Mouse (Mus musculus) thymus, postnatal 0 days (tissue): Measurements from ENCODE around the gene Rbm20. TPM values are rescaled to one million over a fixed set of nuclear protein-coding genes. Genes with fewer than 3 reads are reported as not detected.

Experiments
- DNase-seq: peaks from one replicate; pipeline ENCODE4 v3.0.0-alpha.2; 2015; ENCODE audit warnings: low spot score
- polyA plus RNA-seq: library from polyadenylated mRNA; unstranded; fragments of >200 nt; fragmentation: Nextera tagmentation; extraction: Ambion mirVana; gene quantifications from 2 replicates; pipeline ENCODE4 v1.2.1, GENCODE M21; 2015

Gene Rbm20
- polyA plus RNA-seq, 1 experiment from 2014 or later = 1.8 TPM

DNA sequence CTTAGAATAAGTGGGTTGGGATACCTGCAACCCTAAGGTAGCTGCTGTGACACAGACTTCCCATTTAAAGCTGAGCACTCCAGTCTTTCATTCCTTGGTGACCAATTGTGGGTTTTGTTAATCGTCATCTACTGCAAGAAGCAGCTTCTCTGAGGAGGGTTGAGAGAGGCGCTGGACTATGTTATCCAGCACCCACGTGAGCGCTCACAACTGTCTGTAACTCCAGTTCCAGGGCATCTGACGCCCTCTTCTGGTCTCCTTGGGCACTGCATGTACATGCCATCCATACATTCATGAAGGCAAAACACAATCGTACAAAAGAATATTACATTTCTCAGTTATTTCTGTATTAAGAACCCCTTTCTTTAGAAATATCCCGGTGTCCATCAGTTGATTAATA is 75.9 kb downstream of the Rbm20 start:
- no peak for DNase-seq

DNA sequence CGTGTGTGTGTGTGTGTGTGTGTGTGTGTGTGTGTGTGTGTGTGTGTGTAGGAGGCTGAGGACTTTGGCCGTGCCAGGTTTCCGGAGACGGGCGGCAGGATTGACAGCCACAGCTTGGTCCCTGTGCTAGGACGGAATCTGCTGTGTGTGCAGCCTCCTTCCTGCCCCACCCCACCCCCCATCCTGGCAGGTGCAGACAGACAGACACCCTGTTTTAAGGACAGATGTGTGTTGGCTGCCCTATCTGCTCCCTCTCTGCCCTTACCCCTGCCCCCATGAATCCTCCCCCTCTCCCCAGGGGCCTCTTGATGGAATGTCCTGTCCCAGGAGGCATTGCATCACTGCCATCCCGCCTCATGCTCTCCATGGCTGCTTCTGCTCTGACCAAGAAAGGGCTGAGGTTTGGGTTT is 77.3 kb downstream of the Rbm20 start:
- DNase-seq = no peak

DNA sequence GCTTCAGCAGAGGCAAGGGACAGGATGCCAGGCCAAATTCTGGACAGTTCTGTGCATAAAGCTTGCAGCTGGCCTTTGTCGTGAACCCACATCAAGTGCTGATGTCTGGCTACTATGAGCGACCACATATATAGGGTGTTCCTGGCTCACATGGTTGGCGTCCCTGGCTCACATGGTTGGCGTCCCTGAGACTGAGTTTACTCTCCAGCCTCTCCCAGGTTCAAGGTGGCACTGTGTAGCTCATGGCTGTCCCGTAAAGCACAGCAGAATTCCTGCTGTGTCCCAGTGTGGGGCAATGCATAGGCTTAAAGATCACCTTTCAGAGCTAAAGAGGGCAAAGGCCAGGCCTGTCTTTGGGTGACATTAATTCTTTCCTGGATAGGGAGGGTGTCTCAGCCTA is 78.2 kb downstream of the Rbm20 start:
- DNase-seq = no peak

DNA sequence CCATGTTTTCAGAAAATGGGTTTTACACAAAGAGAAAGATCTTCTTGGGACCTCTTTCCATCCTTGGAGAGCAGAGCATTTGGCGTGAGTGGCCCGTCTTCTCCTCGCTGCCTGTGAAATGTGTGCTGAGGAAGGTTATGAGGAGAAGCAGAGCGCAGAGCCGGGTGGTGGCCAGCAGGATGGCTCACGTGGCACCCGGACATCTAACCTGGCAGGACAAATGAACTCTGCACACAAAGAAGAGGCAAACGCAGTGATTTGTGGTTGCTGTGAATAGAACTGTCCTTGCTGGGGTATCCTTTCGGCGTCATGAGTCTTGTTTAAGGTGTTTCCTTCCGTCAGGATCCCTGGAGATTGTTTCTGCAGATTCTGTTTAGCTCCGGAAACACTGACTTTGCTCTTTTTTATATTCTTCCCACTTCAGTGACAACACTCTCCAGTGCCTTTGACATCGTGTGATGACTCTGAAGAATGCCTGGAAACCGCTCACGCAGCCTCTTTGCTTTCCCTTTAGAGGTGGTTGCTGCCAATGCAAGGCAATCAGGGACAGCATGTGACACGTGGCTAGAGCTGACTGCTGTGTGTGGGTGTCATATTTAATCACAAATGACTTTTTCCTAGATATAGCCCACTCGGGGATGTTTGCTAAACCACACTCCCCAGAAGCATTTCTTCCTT is 80.5 kb downstream of the Rbm20 start:
- no peak for DNase-seq

DNA sequence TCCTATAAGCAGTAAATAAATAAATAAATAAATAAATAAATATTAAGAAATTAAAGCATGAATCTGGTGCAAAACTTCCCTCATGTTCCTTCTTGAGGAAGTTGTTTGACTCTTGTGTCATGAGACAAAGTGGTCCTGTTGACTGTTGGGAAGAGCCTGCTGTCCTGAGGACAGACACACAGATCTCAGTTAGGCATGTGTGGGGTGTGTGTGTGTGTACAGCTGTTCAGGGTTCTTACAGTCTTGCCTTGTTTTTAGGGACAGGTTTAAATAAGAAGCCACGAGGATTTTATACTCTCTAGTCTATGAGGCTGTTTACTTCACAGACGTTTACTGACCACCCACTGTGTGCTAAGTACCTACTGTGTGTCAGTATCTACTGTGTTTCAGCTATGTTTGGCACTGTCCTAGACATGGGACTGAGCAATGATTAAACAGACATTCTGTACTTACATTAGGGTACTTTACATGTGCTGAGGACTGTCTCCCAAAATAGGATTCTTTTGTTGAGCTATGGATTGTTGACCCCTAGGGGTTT is 81.8 kb downstream of the Rbm20 start:
- DNase-seq = no peak

DNA sequence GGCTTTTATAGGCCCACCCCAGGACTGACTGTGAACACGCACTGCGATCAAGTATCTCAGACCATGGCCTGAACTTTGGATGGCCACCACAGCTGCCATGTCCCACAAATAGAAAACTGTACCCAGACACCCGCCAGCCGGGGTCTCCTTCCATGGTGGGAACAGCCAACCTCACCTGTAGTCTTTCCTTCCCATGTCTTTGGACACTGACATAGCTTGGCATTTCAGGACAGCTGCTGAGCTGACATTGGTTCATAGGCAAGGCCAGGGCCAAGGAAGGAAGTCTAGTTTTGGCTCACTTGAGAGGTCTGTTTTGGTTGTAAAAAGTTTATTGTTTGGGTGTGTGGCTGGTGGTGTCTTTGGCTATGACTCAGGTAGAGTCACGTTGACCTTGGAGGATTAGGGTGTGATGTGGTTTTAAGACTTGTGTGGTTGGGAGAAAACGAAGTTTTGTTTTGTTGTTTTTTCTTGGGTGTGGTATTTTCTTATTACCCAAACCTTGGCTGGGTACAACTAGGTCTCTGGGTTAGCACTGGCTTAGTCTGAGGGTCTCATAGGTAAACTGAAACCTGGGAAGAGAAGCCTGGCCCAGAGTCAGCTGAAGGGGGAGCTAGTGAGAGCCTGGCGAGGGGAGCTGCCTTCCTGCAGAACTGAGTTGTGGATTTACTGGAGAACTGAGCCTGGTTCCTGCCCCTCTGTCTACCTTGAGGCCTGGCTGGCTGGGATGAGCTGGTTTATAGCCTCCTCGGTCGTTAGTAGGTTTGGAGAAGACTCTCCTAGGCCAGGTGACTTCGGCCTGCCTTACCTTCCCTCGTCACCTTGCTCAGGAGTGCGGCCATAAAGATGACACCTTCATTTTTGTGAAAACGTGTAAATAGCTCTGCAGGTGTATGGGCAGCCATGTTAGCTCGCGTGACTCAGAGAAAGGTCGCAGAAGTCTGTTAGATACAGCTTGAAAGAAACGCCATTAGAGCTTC is 83.3 kb downstream of the Rbm20 start:
- DNase-seq = no peak

DNA sequence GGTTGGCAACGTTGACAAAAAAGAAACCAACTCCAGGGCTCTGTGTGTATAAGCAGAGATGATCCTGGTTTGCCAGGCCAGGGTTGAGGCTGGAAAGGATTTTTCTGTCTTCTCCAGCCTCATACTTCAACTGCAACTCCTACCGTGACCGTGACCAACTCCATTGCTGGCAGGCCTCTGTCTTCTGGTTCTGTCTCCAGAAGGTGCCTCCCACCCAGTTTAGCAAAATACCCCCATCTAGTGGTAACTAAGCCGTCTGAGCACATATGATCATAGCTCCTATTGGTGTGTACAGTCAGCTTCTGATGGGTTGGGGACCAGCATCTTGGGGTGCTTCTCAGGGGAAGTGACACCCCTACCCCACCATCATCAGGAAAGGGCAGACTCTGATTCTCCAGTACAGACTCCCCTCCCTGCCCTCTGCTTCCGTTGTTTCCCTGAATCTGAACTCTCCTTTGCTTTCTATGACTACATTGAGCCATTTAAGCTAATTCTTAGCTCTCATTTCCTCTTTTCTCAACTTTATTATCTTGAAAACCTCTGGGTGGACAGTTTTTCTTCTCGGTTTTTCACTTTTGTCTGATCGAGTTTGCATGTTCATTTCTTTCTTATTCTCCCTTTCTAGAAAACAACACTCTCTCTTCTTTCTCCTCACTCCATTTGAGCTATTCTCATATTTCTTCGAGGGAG is 85.8 kb downstream of the Rbm20 start:
- DNase-seq = peak; percentile 39

DNA sequence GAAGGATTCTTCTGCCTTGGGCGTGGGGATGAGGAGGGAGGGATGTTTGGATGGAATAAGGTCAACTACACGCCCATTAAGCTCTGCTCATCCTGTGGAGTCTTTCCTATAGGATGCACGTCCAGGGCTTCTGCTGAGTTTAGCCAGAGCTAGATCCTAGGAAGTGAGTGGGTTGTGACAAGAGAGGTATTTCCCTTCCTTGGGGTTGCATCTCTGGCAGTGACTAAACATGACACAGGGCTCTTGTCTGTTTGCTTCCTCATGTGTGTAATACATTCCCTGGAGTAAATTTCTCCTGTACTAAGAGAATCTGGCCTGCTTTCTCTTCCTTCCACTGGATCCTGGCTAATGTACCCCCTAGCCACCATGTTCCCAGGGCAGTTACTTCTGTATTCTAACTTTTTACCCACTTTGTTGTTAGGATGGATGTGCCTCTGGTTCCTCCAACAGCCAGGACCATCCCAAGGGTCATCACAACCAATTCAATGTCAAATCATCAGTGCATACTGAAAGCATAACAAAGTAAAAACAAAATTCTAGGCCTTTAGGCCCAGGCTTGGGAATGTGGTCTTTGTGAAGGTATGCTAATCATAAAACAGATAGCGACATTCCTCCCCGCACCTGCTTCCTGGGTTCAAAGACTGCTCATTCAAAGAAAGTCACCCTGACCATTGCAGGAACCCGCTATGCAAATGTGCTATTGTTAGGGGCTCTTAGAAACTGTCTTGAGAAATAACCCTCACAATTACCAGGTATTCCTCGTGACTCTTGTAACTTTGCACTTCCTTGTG is 87.8 kb downstream of the Rbm20 start:
- DNase-seq = no peak

DNA sequence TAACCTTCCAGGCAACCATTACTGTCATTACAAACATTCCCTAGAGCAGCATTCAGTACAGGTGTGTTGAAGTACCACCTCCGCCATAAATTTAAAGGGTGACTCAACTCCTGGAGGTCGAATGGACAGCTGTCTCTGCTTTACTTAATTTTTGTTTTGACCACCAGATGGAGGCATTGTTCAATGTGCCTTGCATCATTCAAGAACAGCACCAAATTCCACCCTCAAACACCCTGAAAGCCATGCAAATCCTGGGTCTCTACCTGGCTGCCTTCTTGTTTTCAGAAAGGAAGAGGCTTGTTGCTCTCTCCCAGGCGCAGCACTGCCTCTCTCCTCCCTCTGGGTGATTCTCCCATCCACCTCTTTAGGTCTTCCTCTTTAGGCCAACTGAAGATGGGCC is 91.4 kb downstream of the Rbm20 start:
- DNase-seq = peak; percentile 55

DNA sequence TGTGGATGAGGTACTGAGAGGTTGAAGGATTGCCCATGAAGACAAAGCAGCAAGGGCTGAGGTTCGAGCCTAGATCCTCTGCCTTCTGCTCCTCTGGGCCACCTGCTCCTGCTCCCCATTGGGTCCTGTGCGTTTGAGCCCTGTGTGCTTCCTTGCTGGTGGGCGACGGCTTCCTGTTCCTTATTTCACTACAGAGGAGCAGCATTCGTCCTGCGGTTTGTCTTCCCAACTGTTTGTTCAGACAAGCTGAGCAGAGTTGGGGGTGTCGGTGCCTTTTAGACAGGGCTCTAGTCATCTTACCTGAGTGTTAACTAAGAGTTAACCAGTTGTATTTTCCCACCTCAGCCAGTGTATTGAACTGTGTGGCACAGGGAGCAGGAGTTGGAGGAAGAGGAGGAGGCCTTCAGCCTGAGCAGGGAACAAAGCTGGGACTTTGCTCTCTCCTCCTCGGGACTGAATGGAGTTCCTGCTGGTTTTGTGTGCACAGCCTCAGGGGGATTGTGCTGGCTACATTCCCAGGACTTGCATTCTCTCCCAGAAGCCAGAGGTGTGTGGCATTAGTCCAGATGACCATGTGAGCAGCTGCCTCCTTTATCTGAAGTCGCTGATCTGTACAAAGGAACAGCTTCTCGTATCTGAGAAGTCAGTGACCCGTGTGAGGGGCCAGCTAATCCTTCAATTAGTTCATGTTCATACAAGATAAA is 97.0 kb downstream of the Rbm20 start:
- peak; percentile 18 for DNase-seq

DNA sequence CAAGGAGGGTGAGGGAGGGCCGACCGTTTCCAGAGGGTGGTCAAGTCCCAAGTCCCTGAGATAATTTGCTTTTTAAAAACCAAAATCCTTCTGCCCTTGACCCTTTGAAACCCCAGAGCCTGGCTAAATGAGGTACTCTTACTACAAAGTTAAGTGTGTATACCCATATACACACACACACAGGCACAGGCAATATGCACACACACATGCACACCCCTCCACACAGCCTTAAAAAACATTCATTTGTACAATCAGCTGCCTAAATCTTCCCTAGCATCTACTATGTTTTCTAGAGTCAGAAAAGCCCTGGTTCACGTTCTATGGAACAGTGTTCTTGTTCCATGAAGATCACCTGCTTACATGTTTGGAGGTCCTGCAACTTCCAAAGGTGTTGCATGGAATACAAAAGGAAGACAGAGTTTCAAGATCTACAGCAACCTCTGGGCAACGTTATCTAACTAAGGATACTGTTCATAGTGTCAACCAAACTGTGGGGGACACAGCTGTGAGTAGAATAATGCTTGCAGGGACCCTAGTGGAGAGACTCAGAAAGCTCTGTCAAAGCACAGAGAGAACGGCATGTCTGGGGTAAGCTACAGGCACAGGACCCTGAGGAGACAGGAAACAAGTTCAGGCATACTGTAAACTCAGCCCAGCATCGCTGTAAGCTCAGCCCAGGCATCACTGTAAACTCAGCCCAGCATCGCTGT is 97.7 kb downstream of the Rbm20 start:
- DNase-seq = peak; percentile 60

DNA sequence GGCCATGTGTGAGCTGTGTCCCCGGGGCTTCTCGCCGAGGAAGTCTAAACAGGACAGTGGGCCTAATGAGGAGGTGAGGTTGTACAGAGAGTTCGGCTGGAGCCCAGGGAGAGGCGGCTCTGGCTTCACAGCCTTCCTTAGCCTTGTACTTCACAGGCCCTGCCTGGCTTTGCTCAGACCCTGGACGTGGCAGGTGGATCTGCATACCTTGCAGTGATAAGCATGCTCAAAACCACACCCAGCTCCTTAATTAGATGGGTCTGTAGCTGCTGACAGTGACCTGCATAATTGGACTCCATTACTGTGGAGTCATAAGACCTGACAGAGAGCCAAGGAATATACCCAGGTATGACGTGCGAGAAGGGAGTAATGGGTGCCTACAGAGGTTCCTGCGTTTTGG is 102.3 kb downstream of the Rbm20 start:
- DNase-seq = no peak

DNA sequence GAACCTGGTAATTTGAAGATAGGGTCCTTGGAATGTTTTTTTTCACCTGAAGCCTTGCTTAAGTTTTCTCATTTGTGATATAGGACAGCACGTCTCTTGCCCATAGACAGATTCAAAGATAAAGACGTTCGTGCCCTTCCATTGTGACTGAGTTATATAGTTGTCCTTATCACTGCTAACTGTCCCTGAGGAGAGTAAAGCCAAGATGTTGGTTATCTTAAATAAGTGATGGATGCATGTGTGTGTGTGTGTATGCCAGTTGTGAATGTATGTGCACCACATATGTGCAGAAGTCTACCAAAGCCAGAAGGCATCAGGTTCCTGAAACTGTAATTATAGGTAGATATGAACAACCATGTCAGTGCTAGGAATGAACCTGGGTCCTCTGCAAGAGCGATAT is 102.7 kb downstream of the Rbm20 start:
- no peak for DNase-seq

DNA sequence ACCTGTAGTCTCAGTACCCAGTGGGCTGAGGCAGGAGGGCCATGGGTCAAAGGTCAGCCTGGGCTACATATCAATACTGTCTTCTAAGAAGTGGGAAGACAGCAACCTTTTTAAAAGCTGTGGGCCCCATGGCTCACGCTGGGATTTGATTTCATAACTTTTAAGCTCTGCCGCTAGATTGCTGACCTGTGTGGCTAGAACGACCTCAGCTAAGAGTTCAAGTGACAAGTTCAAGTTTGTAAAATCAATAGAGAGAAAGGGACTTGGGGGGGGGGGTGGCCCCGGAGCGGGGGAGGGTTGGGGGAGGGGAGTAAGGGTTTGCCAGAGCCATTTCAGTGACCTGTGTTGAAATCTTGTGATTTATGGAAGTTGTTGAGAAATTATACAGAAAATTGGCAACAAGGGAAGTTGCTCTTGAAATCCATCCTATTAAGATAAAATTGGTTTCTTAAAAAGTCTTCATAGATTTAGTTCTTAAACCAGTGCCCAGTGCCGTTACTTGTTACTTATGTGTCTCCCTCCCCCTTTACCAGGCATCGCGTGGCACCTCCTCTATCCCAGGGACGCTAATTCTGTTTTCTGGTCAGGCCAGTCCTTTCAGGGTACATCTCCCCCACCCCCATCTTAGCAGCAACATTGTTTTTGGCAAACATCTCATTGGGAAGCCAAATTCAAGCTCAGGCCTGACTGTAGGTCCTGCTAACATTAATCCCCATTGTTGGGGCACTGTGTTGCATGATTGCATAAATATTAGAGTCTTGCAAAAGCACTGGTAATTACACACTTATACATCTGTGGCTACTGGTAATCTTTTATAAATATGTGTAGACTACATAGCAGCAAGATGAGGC is 103.9 kb downstream of the Rbm20 start:
- no peak for DNase-seq

DNA sequence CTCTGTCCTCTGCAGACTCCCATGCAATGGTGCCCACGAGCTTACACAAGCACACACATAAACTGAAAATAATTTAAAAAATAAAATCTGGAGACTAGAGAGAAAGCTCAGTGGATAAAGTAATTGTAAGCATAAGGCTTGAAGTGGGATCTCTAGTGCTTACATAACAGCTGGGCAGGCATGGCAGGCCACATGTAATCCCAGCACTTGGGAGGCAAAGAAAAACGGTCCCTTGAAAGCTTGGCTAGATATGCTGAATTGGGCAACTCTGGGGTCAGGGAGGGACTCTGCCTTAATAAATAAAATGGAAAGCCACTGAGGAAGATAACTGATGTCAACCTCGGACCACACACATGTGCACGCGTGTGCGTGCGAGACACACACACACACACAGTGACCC is 104.7 kb downstream of the Rbm20 start:
- no peak for DNase-seq

DNA sequence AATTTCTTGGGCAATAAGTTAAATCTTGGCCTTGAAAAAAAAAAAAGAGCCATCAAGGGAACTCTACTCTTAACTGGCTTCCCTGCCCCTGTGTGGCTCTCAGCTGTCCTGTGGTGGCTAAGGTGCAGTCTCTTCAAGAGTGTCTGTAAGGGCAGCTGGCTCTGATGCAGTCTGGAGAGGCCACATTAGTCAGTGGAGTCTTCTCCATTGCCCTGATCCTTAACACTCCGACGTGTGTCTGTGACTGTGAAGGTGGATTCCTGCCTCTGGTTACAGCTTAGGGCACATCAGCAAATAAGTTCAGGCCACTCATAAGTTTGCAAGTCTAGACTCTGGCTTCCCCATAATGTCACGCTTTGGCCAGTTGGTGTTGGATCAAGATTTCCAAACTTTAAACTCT is 108.2 kb downstream of the Rbm20 start:
- DNase-seq = no peak

DNA sequence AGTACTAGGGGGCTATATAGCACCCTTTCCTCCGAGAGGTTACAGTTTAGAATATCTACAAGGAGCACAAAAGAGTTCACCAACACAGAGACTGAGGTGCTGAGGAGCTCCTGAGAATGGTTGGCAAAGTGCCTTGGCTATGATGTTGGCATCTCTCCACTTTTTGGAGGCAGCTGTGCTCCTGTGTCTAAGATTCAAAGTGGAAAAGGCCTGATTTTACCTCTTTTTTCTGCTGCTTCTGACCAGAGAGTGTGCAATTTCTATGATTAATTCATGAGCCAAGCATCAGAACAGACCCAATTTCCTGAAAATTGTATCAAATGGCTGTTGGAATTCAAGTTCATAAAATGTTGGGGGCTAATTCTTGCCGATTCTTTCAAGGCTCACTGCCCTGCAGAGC is 109.1 kb downstream of the Rbm20 start:
- no peak for DNase-seq

DNA sequence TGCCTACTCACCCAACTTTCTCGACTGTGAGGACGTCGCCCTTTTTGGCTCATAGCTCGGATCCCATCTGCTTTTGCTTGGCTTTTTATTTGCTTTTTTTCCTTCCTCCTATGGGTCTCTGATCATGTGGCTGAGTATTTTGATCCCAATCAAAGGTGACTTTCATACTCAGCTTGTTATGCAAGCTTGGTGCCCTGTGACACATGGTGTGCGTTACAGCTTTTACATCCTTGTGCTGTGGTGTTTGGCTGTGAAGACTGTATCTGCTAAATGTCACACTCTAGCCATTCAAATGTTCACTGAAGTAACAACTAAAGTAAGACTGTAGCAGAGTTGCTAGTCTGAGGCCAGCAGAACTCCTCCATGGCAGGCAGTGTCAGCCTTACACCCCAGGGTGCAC is 109.7 kb downstream of the Rbm20 start:
- DNase-seq = no peak
